Mouse (Mus musculus): ENCODE results near the gene Lpcat2. TPM values are rescaled to one million over a fixed set of nuclear protein-coding genes. Genes with fewer than 3 reads are reported as not detected.
"Not testable (repeated sequence)": the region's sequence is repeated elsewhere in the genome, so short reads cannot be mapped to it uniquely, and the experiment has no call there.

Gene Lpcat2
- total RNA-seq, 2 experiments from 2014 or later: 8.3 to 11.1 TPM

DNA sequence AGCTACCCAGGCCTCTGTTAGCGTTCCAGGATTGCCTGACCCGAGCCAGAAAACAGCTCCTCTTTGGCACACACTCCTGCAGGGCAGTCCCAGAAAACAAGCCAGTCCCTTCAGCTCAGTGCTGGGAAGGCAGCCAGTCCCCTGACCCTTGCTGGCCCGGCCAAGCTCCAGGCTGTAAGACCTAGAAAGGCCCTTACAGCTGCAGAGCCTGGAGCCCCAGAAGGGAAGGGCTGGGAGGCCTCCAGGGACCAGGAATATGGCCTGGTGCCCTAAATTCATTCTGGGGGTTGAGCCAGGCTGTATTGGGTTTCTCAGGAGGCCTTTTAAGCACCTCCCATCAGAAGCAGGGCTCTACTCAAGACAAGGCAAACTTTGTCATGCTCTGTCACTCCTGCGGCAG is 4.9 kb upstream of the Lpcat2 start:
- intact Hi-C loops (cut with DNase I): no loop called here
- peak; percentile 72 to 79 for DNase-seq (ENCODE audit: low spot score in 2 of 2)

DNA sequence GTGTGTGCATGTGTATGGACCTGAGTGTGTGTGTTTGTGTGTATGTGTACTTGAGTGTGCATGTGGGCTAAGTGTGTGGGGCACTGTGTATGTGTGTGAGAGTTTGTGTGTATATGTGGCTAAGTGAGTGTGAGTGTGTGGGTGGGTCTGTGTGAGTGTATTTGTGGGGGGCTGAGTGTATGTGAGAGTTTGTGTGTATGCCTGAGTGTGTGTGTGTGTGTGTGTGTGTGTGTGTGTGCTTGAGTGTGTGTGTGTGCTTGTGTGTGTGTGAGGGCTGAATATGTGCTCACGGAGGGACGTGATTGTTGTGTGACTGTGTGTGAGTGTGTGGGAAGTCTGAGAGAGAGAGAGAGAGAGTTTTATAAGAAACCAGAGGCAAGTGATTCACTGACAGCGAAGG is 3.8 kb upstream of the Lpcat2 start:
- no peak for DNase-seq (ENCODE audit: low spot score in 2 of 2)
- intact Hi-C loops (cut with DNase I): no loop called here

DNA sequence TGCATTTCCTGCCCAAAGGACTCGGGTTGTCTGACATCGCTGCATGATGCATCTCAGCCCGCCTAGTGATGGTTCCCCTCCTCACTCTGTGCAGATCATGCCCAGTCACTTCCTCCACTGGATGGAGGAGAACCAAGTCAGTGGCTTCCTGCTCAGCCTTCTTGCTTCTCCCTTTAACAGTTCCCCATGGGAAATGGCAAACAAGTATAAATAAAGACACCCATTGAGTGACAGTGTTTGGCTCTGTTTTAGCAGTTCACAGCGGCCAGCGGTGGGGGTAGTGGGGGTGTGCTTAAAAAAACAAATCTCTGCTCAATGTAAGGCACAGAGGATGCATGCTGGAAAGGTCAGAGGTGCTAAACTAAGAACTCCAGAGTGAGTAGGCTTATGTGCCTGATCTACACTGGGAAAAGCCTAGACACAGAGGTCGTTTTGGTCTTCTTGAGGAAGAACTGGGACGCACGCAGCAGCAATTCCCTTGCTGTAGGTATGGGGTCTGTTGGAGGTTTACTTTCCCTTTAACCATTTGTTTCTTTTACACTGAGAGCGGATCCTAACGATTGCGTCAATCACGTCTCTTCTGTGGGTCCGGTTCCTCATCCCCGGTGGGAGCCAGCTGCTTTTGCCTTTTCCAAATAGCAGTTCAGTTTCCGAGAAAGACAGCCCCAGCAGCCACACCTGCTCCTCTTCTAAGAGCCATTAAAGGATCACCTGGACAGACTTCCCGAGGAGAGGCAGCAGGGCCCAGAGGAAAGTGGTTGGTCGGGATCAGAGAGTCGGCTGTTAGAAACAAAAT is 1.8 kb upstream of the Lpcat2 start:
- intact Hi-C loops (cut with DNase I): no loop called here
- peak in 1 of 2 experiments; percentile 20 for DNase-seq (ENCODE audit: low spot score in 2 of 2)

DNA sequence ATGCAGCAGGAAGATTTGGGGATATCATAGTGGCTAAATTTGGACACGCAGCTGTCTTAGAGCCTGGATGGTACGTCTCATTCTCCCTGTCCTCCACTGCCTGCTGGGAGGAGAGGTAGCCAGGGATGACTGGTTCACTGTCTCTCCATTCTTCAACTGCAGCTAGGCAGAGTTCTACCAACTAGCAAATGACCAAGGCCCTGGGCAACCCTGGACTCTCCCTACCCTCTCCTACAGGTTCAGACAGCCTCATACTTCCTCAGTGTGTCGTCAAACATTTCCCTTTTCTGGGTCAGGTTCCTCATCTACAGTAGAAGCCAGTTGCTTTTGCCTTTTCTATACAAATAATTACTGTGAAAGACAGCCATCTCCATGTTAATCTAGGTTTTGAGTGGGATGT is 466 bp upstream of the Lpcat2 start:
- DNase-seq (ENCODE audit: low spot score in 2 of 2): peak in 1 of 2 experiments; percentile 21
- intact Hi-C loops (cut with DNase I): no loop called here

DNA sequence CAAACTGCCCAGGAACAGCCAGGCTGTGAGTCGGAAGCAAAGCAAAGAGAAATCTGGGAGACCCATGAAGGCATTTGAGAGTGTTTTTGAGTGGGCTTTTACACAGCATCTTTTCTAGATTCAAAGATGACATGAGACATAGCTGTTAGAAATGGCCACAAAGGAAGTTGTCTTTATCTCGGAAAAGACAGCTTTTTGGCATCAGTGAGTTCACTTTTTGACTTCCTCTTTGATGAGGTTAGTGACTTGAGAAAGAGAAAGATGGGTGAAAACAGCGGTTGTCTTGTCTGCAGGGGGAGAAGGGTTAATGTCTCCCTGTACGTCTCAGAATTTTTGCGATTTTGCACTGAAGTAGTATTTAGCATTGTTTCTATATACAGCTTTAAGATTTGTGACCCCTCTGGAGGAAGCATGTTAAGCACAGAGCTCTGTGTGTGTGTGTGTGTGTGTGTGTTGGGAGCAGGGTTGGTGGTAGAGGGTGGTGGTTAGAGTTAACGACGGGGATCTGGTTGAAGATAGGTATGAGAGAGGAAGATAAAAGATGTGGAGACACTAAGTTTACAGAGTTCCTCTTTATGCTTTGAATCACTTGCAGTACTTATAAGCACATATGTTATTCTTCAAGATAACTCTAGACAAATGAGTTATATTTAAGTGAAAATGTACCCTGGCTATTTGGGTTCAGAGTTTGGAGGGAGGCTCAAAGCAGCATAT is 1.3 kb downstream of the Lpcat2 start:
- intact Hi-C loops (cut with DNase I): no loop called here
- no peak for DNase-seq (ENCODE audit: low spot score in 2 of 2)

DNA sequence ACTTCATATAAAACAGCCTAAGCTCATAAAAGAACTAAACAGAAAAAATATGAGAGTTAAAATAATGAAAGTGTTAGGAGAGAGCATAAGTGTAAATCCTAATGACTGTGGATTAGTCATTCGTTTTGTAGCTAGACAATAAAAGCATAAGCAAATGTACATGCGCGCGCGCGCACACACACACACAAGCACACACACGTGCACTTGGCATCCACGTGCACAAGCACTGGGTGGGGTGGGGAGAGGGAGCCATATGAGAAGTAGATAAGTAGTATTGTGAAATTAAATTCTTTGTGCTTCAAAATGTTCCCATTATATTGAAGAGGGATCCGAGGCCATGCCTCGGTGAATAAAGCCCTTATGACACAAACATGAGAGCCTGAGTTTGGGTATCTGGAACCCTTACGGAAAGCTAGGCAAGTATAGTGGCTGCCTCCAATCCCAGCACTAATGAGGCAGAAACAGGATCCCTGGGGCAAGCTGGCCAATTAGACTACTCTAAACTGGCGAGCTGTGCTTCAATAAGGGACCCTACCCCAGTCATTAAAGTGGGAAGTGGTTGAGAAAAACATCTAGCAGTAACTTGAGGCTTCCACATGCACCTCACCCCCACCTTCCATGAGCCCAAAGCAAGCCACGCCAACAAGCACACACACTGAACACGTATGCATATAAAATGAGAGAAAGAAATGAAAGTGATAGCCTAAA is 3.5 kb downstream of the Lpcat2 start:
- DNase-seq (ENCODE audit: low spot score in 2 of 2): no peak
- intact Hi-C loops (cut with DNase I): no loop called here

DNA sequence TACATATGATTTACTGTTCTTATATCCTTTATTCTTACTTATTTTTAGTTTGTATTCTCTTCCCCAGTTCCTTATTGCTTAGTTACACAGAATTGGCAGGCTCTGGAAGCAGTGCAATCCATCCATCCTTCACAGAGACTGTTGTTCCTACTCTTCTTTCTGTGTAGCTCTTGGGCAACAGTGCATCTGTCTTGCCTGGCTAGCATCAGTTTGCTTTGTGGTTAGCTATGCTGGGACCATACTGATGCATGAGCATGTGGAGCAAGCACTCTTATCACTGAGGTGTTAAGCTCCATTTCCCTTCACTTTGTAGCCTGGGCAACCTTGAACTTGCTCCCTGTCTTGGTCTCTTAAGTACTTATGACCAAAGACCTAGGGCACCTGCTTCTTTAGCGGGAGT is 6.8 kb downstream of the Lpcat2 start:
- intact Hi-C loops (cut with DNase I): no loop called here
- DNase-seq (ENCODE audit: low spot score in 2 of 2): no peak

DNA sequence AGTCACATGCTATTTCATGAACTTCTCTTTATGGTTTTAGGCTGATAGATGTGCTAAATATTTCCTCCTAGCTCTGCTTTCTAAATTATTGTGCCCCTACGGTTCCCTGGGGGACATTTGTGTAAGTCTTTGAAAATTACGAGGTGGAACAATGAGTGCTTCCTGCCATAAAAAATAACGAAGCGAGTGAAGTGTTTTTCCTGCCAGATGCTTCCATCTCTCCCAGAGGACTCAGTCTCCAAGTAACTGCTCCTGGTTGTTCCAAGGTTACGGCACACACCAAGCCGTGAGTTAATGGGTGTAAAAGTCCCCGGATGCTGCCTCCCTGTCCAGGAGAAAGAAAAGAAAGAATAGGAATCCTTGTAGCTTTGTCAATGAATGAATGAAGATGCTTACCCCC is 15.1 kb downstream of the Lpcat2 start:
- no peak for DNase-seq (ENCODE audit: low spot score in 2 of 2)
- intact Hi-C loops (cut with DNase I): no loop called here

DNA sequence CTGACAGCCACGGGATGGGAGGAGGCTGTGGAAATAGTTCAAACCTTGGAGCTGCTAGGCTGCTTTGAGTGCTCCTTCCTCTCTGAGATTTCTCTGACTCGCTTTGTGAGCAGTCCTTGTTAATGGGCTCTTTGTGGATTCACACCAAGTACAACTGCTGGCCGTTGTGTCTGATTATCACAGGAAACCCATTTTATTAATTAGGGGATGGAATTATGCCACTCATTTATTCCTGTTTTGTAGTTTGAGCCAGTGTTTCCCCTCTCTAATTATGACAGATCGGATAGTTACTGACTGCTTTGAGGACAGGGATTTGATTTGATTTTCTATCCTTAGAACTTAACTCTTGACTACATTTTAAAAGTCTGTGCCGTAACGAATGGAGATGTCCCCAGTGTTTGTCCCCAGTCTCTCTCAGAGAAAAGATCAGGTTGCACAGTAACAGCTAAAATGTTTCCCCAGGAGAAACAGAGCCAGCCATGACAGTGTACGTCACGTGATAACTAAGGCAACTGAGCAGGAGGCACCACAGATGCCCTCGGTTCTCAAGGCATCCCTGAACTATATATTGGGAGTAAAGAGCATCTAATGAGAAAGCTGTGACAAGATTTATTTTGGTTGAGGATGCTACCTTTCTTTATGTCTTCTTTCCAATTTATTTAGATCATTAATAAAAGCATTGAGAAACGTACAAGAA is 17.1 kb downstream of the Lpcat2 start:
- intact Hi-C loops (cut with DNase I): no loop called here
- no peak for DNase-seq (ENCODE audit: low spot score in 2 of 2)

DNA sequence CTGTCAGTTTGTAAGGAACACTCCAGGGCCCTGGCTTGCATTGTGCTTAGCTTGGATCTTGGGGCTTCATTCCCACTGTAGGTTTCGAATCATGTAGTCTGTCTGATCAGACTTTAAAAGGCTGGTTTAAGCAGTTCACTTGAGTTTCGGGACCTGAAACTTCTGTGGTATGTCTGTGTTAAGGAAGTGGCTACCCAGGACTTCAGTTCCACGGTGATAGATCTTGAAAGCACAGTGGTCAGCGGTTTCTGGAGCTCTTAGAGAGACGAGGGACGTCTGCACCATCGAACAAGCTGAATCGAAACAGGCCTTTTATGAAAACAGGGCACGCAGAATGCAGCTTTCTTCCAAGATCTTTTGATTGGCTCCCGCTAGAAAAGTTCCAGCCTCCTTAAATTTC is 20.7 kb downstream of the Lpcat2 start:
- intact Hi-C loops (cut with DNase I): no loop called here

DNA sequence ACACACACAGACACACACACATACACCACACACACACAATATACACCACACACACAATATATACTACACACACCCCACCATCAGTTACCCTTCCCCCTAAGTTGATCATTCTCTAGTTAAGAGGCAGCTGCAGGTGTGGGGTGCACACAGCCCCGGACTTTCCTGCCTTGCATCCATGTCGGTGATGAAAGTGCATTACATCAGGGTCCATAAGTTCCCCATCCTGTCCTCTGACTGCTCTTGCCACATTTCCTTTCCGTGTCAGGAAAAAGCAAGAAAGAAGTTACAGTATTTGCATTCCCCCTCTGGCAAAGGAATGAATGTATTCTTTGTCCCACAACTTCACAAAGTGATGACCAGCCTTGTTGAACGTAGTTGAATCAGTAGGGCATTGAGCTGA is 26.1 kb downstream of the Lpcat2 start:
- intact Hi-C loops (cut with DNase I): loop anchor here (5.0 kb wide), 1 partner anchor 116 kb away; no protein-coding TSS in a partner anchor
- no peak for DNase-seq (ENCODE audit: low spot score in 2 of 2)

More for the DNA sequence above, 20.7 kb downstream of the Lpcat2 start:
- no peak for DNase-seq (ENCODE audit: low spot score in 2 of 2)

DNA sequence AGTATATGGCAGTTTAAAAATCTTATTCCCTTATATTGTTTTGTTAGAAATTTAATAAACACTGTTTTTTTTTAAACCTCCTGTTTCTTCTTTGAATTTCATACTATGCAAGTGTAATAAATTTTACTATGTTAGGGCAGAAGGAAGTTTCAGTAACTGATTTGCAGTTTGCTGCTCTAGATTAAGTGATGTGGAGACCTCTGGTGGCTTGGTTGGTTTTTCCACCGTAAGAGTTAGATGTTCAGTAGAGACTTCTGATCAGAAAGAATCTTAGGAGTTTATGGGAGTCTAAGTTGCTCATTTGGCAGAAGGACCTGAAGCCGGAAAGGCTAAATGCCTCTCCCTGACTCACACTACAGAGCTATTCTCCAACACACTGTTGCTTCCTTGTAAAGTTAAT is 28.6 kb downstream of the Lpcat2 start:
- intact Hi-C loops (cut with DNase I): loop anchor here (5.0 kb wide), 1 partner anchor 114 kb away; no protein-coding TSS in a partner anchor
- peak; percentile 45 to 50 for DNase-seq (ENCODE audit: low spot score in 2 of 2)

DNA sequence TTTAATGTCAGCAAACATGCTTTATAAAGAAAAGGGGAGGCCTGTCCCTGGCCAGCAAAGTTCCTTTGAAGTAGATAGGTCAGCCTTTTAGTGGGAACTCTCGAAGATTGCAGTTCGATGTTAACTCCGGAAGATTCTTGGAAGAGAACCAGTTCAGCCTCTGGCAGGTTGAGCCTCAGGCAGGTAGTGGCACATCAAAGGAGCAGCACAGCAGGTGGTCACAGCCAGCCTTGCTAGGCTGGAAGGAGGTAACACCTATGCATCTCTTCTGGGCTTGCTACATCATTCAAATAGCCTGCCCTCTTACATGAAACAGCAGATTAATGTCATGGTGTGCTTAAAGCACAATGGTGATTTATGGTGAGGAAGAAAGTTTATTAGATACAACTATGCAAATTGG is 37.1 kb downstream of the Lpcat2 start:
- intact Hi-C loops (cut with DNase I); DNase-seq (ENCODE audit: low spot score in 2 of 2): not testable (repeated sequence)

DNA sequence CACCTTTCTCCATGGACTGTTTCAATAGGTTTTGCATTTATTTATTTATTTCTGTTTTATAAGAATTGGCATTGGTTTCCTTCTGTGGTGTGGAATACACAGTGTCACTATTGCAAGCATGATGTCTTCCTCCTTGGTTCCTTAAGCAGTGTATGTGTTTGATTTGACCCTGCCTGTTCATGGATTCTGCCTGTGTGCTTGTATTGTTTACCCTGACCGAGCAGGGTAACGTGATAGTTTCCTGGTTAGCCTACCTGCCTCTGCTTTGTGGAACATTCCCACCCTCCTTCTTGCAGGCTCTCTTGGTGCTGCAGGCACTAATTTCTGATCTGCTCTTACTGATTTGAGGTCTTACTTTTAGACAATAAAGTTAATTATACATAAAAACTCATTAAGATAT is 38.7 kb downstream of the Lpcat2 start:
- no peak for DNase-seq (ENCODE audit: low spot score in 2 of 2)
- intact Hi-C loops (cut with DNase I): no loop called here

DNA sequence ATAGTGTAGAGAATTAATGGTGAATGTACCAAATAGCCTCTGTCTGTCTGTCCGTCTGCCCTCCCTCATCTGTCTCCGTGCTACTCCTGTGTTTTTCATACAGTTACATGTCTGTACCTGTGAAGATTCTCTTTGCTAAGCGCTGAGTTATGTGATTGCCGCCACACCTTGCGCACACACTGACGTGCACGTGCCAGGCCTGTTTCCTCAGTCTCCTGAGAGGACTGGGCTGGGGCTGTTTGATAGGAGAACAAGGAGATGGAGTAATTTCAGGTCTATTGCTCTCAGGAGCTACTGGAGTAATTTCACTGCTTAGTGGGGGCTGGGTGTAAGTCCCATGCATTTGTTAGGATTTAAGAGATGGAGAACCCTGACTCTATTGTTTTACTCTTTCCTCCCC is 39.9 kb downstream of the Lpcat2 start:
- intact Hi-C loops (cut with DNase I): no loop called here

DNA sequence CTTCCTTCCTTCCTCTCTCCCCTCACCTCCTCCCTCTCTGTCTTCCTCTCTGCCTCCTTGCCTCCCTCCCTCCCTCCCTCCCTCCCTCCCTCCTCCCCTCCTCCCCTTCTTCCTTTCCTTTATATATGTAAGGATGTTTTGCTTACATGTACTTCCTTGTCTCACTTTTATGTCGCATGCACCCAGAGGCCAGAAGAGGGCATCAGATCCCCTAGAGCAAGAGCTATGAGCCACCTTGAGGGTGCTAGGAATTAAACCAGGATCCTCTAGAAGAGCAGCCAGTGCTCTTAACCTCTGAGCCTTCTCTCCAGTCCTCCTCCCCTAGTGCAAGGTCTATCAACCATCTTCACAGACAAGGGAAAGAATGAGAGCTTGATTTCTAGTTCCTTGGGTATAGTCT is 40.9 kb downstream of the Lpcat2 start:
- intact Hi-C loops (cut with DNase I): no loop called here
- DNase-seq (ENCODE audit: low spot score in 2 of 2): no peak

More for the DNA sequence above, 39.9 kb downstream of the Lpcat2 start:
- DNase-seq (ENCODE audit: low spot score in 2 of 2): no peak

DNA sequence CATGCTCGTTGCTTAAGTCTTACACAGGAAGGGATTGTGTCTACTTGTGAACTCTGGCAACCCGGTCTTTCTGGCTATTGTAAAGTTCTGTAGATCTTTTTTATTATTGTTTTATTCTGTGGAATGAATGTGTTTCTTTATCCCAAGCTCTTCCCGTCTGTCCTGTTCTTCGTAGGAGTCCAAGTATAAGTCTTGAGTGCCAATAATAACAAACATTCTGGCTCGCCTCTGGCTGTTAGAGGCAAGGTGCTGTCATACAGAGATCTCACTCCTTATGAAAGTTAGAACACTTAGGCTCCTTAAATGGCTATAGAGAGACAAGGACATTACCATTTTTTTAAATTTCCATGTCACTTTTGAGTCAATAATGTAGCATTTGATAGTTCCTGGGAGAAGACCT is 41.5 kb downstream of the Lpcat2 start:
- intact Hi-C loops (cut with DNase I): no loop called here
- no peak for DNase-seq (ENCODE audit: low spot score in 2 of 2)

DNA sequence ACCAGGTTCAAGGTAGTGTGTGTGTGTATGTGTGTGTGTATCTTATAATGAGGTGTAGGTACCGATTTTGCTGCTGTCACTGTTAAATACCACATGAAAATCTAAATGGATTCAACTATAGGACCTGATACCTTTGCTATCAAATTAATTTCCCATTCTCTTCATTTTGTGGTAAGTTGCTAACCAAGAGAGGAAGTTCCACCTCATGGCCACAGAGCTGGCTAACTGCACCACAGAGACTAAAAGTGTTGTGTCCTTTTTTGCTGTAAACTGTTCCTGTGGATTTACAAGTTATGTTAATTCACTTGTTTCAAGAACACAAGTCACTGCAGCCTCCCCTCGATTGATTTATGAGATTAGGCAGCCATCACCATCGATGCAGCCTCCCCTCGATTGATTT is 42.7 kb downstream of the Lpcat2 start:
- intact Hi-C loops (cut with DNase I): no loop called here
- no peak for DNase-seq (ENCODE audit: low spot score in 2 of 2)

DNA sequence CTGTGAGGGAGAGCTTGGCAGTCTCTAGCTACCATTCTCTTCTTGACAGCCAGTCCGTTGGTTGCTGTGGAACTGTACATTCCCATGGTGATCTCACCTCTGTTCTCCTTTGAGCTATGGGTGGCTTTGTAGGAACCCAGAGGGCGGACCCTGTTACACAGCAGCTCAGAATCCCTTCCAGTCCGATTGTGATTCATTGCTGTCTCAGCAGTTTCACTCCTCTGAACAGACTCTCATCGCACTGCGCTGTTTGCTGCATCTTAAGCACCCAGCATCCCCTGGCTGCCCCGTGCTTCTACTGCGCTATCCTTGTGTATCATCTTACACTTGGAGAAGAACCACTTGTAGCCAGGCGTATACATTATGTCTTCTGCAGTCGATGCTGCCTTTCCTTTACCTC is 44.5 kb downstream of the Lpcat2 start:
- intact Hi-C loops (cut with DNase I): no loop called here
- no peak for DNase-seq (ENCODE audit: low spot score in 2 of 2)

DNA sequence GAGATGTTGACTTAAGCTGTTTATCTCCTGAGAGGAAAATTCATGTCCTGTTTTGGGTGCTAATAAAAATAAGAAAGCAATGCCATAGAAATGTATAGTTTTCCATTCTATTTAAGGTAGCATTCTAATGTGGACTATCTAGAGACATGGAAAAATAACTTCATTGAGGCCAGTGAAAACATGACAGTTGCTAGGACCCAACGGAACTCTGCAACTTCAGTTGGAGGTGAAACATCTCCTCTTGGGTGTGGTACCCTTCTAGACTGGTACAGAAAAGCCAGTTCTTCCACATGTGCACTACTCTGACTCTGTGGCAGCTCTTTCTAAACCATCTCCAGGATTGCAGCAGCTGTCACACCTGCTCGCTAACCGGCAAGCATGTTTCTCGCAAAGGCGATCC is 46.0 kb downstream of the Lpcat2 start, which contains the start of gene Capns2:
Gene Capns2 (plus strand): TSS at position 301 of the 400 bp plus-strand sequence.
- intact Hi-C loops (cut with DNase I): no loop called here

More for the DNA sequence above, 46.0 kb downstream of the Lpcat2 start, which contains the start of gene Capns2:
- DNase-seq (ENCODE audit: low spot score in 2 of 2): no peak

All from left cerebral cortex, postnatal 14 days (tissue).